Mouse (Mus musculus) gonadal fat pad, adult 2 months (tissue): Measurements from ENCODE around the gene Tnfaip3. TPM values are rescaled to one million over a fixed set of nuclear protein-coding genes. Genes with fewer than 3 reads are reported as not detected.

Source experiments
- DNase-seq: peaks from one replicate; pipeline ENCODE4 v3.0.0-alpha.2; 2012; ENCODE audit warnings: low read depth
- polyA plus RNA-seq: library from polyadenylated mRNA; depleted of rRNA; stranded (reverse); fragments of >200 nt; gene quantifications from 2 replicates; pipeline ENCODE4 v1.2.3, GENCODE M21; 2012

Gene Tnfaip3
- polyA plus RNA-seq, 1 experiment: 4.2 TPM

DNA sequence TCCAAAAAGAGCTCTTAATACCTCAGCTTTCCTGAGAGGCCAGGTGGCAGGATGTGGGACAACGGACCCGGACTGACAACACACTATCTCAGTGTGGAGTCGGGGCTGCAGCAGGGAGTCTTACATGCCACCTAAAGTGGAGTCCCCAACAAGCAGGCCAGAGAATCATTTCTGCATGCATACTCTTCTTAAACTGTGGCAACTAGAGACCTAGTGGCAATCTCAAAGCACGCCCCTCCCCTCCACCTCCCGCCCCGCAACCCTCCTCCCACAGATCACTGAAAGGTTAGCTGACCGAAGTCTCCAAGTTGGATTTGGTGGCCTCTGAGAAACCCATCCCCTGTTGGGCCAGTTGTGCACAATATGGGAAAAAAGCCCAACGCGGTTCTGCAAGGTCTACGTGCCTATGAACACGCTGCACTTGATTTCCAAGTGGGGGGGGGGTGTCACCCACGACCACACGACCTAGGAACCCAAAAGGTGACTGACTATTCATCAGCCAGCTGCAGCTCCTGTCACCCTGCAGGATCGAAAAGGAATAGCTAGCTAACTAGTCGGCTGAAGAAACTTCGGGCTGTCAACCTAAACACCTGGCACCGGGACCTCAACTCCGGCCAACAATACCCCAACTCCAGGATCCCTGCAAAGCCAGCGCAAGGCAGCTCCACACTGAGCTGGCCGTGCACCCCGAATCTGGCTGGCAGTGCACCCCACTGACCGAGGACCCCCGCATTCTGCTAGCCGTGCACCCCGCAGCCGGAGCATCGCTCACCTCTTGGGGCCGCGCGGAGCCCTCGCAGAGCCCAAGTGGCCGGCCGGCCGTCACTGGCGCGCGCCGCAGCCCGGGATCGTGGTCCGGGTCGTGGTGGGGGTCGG is 838 bp downstream of the Tnfaip3 start:
- DNase-seq: no peak

DNA sequence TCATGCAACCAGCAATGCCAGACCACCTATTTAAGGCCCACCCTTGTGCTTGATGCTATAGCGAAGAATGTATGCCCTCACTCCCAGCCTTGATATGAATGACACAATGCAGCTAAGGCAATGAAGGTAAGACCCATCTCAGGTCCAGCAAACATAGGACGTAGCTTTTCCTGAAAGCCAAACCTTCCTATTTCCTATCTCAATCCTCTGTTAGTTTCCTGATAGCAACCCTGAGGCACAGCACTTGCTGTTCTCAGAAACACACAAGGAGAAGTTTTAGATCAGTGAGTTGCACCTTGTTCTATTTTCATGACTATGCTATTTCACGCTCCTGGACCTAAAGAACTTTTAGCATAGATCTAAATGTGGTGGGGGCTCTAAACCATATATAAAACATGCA is 2.1 kb downstream of the Tnfaip3 start:
- DNase-seq: no peak

DNA sequence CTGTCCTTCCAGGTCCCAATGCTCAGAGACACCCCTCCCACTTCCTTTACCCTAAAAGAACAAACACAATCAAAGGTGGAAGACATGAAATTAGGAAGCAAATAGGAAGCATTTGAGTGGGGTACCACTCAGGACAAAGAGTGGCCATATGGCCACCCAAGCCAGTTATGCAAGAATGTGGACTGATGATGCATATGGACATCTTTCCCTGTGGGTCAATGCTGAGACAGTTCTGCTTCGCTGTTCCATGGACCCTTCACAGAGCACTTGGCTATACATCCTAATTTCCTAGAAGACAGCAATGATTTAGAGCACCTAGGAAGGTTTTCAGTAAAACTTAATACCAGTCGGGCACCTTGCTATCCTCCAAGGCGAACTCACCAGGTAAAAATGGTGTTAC is 2.8 kb downstream of the Tnfaip3 start:
- DNase-seq: no peak

DNA sequence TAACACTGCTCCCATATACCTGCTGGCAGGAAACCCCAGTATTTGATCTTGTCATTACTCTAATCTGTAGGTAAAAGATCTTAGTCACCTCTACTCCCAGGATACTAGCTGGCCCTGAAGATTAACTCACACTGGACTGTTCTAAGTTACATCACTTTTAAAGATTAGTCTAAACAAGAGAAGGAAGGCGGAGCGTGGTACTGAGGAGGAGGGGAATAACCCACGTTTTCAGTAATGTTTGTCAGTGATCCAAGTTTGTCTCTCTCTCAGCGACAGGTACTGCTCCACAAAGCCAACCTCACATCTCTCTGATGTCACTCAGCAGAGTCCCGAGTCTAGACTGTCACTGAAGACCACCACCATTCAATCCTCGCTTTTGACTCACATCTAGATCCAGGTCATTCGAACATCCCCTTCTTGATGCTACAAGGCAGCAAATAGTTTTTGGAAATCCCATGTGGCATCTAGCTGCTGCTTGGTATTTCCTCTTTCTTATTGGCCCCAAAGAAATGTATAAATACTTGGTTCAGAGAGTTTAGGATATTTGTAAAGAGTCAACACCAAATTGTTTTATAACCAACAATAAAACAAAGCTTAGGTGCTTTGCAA is 3.5 kb downstream of the Tnfaip3 start:
- no peak for DNase-seq

DNA sequence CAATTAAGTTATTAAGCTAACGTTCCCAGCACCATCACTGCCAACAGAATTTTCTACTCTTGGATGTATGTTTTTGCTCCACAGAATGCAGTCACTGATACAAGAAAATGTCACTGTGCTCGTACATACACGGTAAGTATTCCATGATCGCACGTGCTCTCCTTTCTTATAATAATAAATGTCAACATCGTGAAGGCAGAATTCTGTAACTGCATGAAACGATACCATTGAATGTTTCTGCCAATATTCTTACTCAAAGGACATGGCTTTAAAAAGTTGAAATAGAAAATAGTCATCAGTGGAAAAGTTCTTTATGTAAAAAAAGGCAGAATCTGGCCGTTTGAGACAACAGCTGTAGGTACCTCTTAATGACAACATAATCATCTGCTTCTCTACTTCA is 5.0 kb downstream of the Tnfaip3 start:
- DNase-seq: no peak

DNA sequence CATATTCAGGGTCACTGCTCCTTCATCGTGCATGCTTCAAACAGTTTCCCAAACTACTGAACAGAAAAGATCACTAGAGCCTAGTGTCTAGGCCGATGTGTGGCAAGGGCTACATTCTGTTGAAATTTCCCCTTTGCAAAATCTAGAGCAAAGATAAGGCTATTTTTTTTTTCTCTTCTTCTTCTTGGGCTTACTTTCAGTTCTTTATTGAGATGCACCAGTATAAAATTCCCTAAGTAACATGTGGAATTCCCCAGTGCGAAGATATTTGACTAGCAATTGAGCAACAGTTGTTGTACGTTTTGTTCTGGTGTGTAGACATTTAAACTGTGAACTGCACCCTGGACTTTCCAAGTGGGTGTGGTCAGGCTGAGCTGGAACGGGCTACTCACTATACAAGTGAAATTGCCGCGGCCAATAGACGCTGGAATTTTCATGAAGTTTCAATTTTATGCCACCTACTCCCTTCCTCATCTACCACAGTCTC is 6.2 kb downstream of the Tnfaip3 start:
- DNase-seq: no peak

DNA sequence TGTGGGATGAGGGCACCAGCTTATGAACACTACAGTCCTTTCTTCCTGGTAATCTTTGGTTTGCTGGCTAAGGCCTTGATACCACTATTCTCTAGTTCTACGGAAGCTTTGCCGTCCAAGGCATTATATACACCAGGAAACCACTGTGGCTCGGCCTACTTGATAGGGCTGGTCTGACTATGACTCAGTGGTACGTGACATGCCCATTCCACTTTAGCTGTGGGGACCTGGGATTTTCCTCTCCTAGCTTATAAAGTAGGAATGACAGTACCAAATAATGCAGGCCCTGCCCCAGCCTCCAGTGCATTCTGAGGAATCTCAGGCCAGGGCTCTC is 6.9 kb downstream of the Tnfaip3 start:
- DNase-seq: no peak

DNA sequence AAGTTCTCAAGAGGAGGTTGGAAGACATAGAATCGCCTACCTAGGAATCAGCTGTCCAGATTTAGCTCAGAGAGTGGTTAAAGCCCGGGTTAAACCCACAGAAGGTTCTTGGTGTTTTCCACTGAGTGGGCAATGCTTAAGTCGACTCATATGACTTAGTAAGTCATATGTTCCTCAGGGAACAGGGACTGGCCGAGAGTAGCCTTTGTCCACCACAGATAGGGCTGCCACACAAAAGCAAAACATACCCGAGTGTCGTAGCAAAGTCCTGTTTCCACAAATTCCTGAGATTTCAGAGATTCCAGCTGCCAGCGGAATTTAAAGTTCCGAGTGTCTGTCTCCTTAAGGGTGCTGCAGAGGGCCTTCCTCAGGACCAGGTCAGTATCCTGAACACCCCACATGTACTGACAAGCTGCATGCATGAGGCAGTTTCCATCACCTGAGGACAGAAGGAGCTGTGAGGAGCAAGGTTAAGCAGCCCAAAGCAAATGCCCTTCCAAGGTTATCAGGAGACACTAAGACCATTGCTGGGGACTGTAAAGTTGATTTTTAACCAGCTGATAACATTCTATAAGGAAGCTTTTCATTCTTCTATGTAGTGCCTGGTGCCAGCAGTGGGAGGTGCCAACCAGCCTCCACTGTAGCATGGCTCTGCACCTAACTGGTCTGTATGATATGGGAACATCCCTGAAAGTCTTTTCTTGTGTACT is 7.4 kb downstream of the Tnfaip3 start:
- DNase-seq: no peak

DNA sequence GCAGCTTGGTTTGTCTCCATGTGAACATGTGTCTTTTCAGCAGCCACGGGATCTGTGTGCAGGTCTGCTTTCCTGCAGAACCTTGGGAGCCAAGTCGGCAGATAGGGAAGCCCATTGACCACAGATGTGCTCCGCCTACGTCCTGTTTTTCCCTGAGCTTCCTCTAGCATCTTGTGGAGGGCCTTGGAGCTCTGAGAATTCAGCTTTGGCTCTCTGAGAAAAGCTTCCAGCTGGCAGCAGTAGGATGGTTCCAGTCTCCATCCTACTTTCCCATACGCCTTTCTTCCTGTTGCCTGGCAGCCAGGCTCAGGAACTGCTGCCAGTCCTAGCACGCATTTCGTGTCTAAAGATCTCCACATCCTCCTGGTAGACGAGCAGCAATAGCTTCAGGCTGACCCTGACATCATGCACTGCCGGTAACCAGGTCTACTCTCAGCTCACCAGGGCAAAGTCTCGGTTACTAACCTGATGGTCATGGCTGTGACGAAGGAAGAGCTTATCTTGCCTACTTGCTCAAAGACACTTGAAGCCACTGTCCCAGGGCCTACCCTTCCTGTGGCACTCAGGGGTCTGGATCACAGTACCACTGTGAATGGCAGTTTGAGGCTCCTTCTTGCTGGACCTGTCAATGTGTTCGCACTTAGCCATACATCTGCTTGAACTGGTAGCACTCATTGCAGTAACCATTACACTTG is 13.2 kb downstream of the Tnfaip3 start:
- DNase-seq: no peak

DNA sequence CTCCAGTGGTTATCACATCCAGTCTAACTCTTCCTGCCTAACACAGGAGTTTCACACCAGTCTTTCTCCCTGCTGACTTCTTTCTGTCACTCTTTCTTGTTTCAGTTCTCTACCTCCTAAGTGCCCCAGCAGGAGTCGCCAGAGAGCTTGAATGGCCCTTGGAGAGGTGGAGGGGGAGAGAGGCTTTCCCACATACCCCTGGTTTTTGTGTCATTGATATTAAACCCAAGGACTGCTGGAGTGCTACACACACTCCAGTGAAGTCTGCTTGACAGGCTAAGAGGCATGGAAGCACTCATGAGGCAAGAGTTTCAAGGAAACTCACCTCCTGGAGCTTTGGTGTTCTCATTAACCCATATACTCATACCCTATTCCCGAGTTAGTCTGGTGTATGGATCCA is 16.0 kb downstream of the Tnfaip3 start:
- no peak for DNase-seq

DNA sequence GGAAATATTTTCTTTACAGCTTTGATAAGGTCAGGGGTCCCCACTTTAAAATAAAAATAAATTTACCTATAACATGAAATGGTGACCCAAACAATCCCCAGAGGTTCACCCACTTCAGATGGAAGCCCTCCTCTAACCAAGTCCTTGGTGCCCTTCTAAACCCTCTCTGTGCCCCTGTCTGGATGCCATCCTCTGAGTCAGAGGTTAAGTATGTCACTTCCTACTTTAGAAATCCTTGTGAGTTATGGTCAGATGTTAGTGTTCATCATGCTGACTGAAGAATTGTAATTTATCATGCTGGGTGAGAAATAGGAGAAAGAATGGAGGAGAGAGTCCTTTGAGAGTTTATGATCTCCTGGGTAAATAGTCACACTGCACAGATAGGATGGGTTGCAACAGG is 19.1 kb downstream of the Tnfaip3 start:
- no peak for DNase-seq

DNA sequence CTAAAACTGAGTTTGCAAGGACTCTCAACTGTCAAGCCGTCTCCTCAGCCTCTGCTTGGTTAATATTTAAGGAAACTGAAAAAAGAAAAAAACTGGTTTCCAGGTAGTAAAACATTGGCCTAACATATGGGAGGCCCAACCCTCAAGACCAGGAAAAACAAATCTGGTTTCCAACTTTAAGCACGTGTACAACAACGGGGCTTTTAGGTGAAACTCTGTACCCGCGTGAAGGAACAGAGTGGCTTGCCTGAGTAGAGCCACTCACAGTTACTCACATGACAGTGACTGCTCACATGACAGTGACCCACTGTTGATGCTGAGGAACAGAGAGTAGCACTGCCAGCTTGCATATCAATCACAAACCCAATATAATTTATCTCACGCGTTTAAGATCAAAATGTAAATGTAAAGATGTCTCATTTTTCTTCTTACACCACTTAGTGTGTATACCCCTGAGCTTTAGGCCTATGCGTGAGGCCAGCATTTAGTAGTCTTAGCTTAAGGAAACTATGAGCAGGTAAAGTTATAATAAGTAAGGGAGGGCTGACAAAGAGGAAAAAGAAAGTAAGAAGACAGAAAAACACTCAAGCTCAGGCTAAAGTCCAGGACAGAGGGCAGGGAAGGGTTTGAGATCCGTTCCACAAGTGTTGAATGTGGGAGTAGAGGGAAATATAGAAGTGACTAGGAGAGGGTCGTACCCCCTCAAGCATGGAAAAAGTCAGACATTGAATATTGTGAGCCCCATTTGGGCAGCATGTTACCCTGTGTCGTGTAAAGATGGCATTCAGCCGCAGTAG is 19.8 kb downstream of the Tnfaip3 start:
- no peak for DNase-seq

DNA sequence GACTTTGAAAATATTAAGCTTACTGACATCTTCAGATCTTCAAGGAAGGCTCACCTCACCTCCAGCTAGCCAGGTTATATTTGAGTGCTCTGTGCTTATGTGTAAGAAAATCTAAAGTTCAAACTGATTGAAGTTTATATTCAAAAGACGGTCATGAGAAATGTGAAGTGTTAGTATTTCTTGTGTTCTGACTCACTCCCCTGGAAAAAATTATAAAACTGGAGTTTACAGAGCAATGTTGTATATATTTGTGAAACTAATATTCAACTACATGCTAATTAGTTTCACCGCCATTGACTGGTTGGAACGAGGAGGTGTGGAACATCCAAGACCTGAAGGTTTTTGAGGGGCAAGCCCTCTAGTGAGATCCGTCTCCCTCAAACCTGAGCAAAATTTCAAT is 22.5 kb downstream of the Tnfaip3 start:
- no peak for DNase-seq

DNA sequence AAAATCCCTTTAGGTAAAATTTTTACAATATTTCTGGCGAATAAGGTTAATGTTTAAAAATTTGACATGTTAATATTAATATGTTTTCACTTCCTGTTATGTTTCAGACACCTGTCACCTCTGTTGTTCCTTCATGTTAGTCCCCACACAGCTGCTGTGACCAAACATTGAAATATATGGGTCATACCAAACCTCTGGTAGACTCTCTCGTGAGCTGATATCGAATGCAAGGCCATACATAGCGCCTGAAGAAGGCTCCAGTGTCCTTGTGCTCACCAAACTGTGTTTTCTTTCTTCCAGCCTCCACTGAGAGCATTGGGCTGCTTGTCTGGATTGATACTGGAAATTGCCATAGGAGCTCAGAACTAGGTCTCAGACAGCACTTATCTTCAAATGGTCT is 24.4 kb downstream of the Tnfaip3 start:
- DNase-seq: no peak

DNA sequence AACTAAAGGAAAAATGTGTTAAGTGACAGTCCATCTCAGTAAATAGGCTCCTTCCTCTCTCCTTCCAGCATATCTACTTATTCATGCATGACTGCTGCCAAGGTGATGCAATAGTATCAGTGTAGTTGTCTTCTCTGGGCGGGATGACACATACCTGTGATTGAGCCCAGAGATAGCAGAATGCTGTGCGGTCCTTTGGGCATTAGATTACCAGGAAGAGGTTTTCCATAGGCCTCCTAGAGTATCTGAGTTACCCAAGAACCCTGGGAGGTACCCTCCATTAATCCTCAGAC is 27.6 kb downstream of the Tnfaip3 start:
- DNase-seq: no peak

DNA sequence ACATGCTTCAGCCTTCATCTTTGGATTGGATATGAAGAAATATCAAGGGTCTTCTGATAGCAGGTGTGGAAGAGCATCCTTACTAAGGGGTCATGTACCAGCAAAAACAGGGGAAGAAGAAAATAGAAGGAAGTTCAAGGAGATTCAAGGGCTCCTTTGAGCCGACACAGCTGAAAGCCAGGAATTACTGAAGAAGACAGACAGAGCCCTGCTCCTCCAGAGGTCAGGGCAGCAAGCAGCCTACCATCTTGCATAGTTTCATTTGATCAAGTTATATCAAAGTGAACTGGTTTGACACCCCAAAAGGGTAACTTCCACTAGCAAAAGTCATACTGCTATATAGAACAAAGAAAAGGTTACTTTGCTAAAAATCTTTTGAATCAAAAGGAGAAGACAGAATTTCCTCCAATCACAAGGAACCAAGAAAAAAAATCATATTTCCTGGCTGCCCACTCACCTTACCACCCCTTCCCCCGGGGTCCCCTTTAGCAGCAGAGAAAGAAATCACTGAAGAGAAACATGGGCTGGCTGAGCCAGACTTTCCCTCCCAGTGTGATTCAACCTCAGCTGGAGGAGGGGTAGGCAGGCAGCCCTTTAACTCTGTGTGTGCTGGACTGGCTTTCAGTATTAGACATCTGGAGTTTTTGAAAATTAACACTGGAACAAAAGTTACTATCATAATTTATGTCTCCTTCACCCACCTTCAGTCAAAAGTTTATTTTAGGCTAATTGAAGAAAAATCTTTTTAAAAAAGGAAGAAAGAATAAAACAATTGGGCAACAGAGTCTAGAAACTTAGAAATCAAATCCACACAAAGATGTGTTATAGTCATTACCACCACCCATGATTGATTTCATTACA is 28.2 kb downstream of the Tnfaip3 start:
- DNase-seq: no peak

DNA sequence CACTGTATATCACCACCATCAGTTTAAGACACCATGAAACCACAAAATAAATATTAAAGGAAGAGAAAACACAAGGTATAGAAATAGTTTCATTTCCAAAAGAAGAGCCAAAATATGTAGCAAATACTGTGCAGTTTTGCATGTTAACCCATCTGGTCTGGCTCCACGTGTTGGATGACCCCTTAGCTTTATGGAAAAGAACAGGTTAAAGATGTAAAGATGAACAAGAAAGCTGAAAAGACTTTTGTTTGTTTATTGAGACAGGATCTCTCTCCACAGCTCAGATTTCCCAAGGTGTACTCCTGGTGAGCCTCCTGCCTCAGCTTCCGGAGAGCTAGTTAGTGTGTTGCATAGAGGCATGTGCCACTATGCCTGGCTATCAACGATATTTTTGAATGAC is 29.9 kb downstream of the Tnfaip3 start:
- no peak for DNase-seq

DNA sequence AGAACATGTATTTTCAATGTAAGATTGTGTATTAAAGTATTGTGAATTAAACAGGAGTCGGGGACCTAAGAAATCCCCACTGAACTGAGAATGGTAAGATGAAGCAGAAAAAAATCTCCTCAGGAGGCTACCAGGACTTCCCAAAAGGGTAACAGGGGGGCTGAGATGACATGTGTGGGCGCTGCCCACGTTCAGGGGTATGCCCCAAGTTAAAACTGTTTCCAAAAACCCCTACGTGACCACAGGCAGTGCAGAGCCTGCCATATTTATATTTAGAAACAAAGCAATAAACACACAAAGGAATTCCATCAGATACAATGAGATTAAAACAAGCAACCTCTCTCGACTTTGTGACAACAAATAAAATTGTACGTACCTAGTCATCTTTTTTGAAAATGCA is 31.9 kb downstream of the Tnfaip3 start:
- DNase-seq: no peak

DNA sequence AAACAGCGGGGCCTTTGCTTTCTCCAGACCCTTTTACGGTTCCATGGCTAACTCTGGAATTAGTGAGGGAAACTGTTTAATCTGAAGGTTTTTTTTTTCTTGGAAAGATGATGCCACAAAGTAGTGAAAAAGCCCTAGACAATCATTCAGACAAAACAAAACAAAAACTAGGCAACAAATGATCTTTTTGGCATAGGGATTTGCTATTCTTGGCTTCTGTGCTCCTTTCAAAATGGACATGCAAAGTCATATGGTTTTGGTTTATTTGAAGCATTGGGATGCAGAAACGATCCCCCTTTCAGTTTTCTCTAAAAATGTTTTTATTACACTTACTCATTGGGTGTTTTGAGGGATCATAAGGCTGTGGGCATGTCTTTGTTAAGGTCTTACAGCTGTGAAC is 41.0 kb downstream of the Tnfaip3 start:
- no peak for DNase-seq

DNA sequence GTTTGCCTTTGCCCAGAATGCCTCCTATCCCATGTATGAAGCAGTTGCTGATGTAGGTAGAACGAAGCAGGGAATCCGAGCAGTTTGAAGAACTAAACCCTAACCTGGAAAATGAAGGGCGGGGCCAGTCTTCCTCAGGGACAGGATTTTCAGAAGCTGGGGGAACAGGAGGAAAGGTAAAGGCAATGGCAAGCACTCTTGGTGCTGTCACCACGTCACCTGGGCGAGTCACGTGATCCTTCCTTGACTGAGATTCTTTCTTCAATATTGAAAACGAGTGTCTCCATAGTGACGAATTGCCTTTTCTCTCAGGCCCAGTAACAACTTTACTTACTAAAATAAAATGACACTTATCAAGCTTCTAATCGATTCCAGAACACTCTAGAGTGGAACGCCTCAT is 48.6 kb downstream of the Tnfaip3 start:
- DNase-seq: no peak

DNA sequence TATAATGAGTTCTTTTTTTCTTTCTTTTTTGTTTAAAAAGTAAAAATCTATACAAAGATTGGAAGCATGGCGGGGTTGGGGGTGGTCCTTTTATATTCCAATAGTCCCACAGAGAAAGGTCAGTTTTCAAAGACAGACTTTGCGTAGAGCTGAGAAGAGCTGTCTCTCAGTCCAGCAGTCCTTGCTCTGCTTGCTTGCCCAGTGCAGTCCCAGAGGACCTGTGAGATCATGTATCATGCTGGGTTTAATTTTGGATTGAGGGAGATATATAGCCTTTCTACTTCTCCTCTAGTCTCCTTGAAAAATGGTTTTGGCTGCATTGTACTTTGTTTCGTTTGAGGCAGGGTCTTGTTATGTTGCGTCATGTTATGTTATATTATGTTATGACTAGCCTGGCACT is 49.9 kb downstream of the Tnfaip3 start:
- DNase-seq: no peak
